Mouse (Mus musculus) CH12.LX (cell line): ENCODE data around the gene Slc39a13.
"Not testable (repeated sequence)": the region's sequence is repeated elsewhere in the genome, so short reads cannot be mapped to it uniquely, and the experiment has no call there.

Experiments used
- BHLHE40 ChIP-seq: IDR thresholded peaks from 2 replicates; pipeline ENCODE4 v1.6.1; 2011; ENCODE audit warnings: mild to moderate bottlenecking, low read depth, low read length, improper control_type of control experiment
- CTCF ChIP-seq, 2 experiments: IDR thresholded peaks in 1 of 2; conservative IDR thresholded peaks in 1 of 2; 2 replicates each; pipeline ENCODE4 v1.5.1; 2011 to 2012; ENCODE audit warnings: low read depth in 2 of 2, low read length in 2 of 2, improper control_type of control experiment in 1 of 2, inconsistent platforms in 1 of 2, mild to moderate bottlenecking in 1 of 2, moderate library complexity in 1 of 2
- MEF2A ChIP-seq: IDR thresholded peaks from 2 replicates; pipeline ENCODE4 v1.6.1; 2014; ENCODE audit warnings: low read depth, mild to moderate bottlenecking, inconsistent platforms, low read length, improper control_type of control experiment, borderline replicate concordance
- POLR2A ChIP-seq: IDR thresholded peaks from 2 replicates; pipeline ENCODE4 v1.6.1; 2011; ENCODE audit warnings: low read depth, mild to moderate bottlenecking, improper control_type of control experiment, low read length
- RAD21 ChIP-seq: IDR thresholded peaks from 2 replicates; pipeline ENCODE4 v1.6.1; 2011; ENCODE audit warnings: low read depth, mild to moderate bottlenecking, low read length, improper control_type of control experiment, moderate library complexity
- ZC3H11A ChIP-seq: IDR thresholded peaks from 2 replicates; pipeline ENCODE4 v1.6.1; 2012; ENCODE audit warnings: low read depth, mild to moderate bottlenecking, inconsistent platforms, low read length, improper control_type of control experiment

- TF ChIP-seq RAD21; ZC3H11A; POLR2A; CTCF (conservative IDR thresholded peaks at IDR 0.05 in 1 of 2, IDR thresholded peaks at IDR 0.05 in 1 of 2; ENCODE audit: low read depth in 2 of 2, low read length in 2 of 2); MEF2A; BHLHE40: not testable (repeated sequence)
Measured at GRCm38 (mm10) chr2:91022266-91022665, 48.0 kb downstream of the Slc39a13 start.
